Mouse (Mus musculus): ENCODE data around the gene Spock1. TPM values are rescaled to one million over a fixed set of nuclear protein-coding genes. Genes with fewer than 3 reads are reported as not detected.

The Spock1 gene
- polyA plus RNA-seq, 1 experiment from 2014 or later = 2.0 TPM

- ATAC-seq (replicated peaks; ENCODE audit: low FRiP score) = no peak
- no peak overlapping the region for H3K4me2 ChIP-seq
- H3K9ac ChIP-seq = no peak overlapping the region
- no peak overlapping the region for H3K27ac ChIP-seq
- whole genome bisulfite sequencing = 96% methylated on average over 3 of the region's 3 CpGs
- 0 out of 2 replicates have a peak, but pooled peaks cover 2% of the 10 kb centered on the region for H3K4me1 ChIP-seq
- no peaks in the 10 kb centered on the region for H3K9me3 ChIP-seq (replicated peaks)
- H3K27me3 ChIP-seq = no peaks in the 10 kb centered on the region
- no peaks in the 10 kb centered on the region for H3K36me3 ChIP-seq
- H3K4me3 ChIP-seq (replicated peaks) = no peak overlapping the region
These were observed 51.1 kb downstream of the Spock1 start for GRCm38 (mm10) chr13:57857016-57857415.

DNA sequence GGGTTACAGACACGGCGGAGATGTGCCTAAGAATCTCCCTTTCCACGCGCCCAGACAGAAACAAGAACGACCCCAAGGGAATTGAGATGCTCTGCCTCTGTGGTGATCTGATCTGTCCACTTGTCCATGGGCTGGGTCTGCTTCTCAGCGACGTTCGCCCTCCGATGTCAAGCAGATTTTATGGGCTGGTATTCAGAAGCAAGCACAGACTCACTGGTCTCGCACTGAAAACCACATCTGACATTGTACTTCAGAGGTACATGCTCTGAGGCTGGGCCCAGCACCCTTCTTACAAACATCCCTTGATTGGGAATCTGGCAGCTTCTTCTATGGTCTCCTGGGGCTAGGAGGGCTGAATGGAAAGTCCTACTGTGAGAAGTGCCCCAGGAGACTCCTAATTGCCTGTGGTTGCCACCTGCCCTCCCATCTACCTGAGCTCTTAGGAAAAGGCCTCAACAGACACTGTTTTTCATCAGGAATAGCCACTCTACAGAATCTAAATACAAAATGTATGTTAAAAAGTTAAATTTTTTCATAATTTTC, 51.8 kb downstream of the Spock1 start:
- WGBS = 74% methylated on average over 10 of the region's 10 CpGs
- H3K9ac ChIP-seq = no peak overlapping the region
- H3K4me1 ChIP-seq = 0 out of 2 replicates have a peak, but pooled peaks cover 2% of the 10 kb centered on the region
- H3K27me3 ChIP-seq = no peaks in the 10 kb centered on the region
- no peak for ATAC-seq (replicated peaks; ENCODE audit: low FRiP score)
- H3K27ac ChIP-seq = no peak overlapping the region
- H3K4me2 ChIP-seq = no peak overlapping the region
- no peak overlapping the region for H3K4me3 ChIP-seq (replicated peaks)
- H3K9me3 ChIP-seq (replicated peaks) = no peaks in the 10 kb centered on the region
- H3K36me3 ChIP-seq = no peaks in the 10 kb centered on the region

GRCm38 (mm10) chr13:57855766-57856165, 52.4 kb downstream of the Spock1 start:
- Histone ChIP-seq H3K9me3 (replicated peaks) (no peaks in the 10 kb centered on the region), H3K9ac (no peak overlapping the region), H3K4me2 (no peak overlapping the region), H3K4me3 (replicated peaks) (no peak overlapping the region), H3K27ac (no peak overlapping the region), H3K36me3 (no peaks in the 10 kb centered on the region), H3K4me1 (0 out of 2 replicates have a peak, but pooled peaks cover 2% of the 10 kb centered on the region), H3K27me3 (no peaks in the 10 kb centered on the region)
- no peak for ATAC-seq (replicated peaks; ENCODE audit: low FRiP score)
- 63% methylated on average over 4 of the region's 4 CpGs for WGBS

DNA sequence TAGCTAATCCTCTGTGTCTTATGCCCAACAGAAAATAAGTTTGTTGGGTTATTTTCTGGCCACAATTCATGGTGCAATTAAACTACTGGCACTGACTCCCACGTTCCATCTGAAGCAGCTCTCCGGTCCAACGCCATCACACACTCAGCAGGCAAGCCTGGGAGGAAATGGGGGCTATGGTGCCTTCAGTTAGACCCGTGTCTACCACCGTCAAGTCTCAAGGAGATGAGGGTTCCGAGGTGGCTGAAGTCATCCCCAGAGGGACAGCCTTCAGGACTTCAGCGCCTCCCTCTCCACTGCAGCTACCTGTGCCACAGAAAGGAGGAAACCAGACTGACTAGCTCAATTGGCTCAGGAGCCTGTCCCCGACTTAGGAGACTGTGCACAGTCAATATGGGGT, 53.7 kb downstream of the Spock1 start:
- Histone ChIP-seq H3K36me3 (no peaks in the 10 kb centered on the region), H3K4me3 (replicated peaks) (no peak overlapping the region), H3K9ac (no peak overlapping the region), H3K4me2 (no peak overlapping the region), H3K27ac (no peak overlapping the region), H3K4me1 (0 out of 2 replicates have a peak, but pooled peaks cover 2% of the 10 kb centered on the region), H3K27me3 (no peaks in the 10 kb centered on the region), H3K9me3 (replicated peaks) (no peaks in the 10 kb centered on the region)
- 59% methylated on average over 8 of the region's 8 CpGs for WGBS
- no peak for ATAC-seq (replicated peaks; ENCODE audit: low FRiP score)

- WGBS = 65% methylated on average over 1 of the region's 1 CpGs
- H3K27ac ChIP-seq = no peak overlapping the region
- H3K9me3 ChIP-seq (replicated peaks) = no peaks in the 10 kb centered on the region
- H3K9ac ChIP-seq = no peak overlapping the region
- ATAC-seq (replicated peaks; ENCODE audit: low FRiP score) = no peak
- H3K4me1 ChIP-seq = 0 out of 2 replicates have a peak, but pooled peaks cover 2% of the 10 kb centered on the region
- no peak overlapping the region for H3K4me3 ChIP-seq (replicated peaks)
- H3K36me3 ChIP-seq = no peaks in the 10 kb centered on the region
- no peaks in the 10 kb centered on the region for H3K27me3 ChIP-seq
- H3K4me2 ChIP-seq = no peak overlapping the region
These were observed 54.5 kb downstream of the Spock1 start for GRCm38 (mm10) chr13:57853621-57854020.

- Histone ChIP-seq H3K27me3 (no peaks in the 10 kb centered on the region), H3K27ac (no peak overlapping the region), H3K4me3 (replicated peaks) (no peak overlapping the region), H3K4me2 (no peak overlapping the region), H3K9me3 (replicated peaks) (no peaks in the 10 kb centered on the region), H3K9ac (no peak overlapping the region), H3K36me3 (no peaks in the 10 kb centered on the region), H3K4me1 (0 out of 2 replicates have a peak, but pooled peaks cover 2% of the 10 kb centered on the region)
- 88% methylated on average over 10 of the region's 10 CpGs for WGBS
- ATAC-seq (replicated peaks; ENCODE audit: low FRiP score) = no peak
These were observed 55.0 kb downstream of the Spock1 start for GRCm38 (mm10) chr13:57853156-57853555.

DNA sequence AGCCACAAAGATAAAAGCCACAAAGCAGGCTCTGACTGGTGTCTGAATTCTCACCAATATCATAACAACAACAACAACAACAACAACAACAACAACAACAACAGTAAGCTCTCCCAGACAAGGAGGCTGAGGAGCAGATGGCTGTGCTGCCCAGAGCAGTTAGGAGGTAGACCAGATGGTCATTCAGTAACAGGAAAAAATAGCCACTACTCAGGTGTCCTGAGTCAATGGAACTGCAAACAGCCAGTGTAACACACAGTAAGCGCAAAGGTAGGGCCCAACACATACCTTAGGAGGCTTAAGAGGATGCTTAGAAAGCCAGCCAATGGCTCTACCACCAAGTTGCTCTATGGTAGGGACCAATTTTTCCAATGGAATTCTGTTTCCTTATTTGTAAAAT, 59.2 kb downstream of the Spock1 start:
- Histone ChIP-seq H3K27me3 (no peaks in the 10 kb centered on the region), H3K36me3 (no peaks in the 10 kb centered on the region), H3K4me3 (replicated peaks) (no peak overlapping the region), H3K4me2 (no peak overlapping the region), H3K27ac (no peak overlapping the region), H3K9ac (no peak overlapping the region), H3K9me3 (replicated peaks) (no peaks in the 10 kb centered on the region), H3K4me1 (0 out of 2 replicates have a peak, but pooled peaks cover 2% of the 10 kb centered on the region)
- 97% methylated on average over 1 of the region's 1 CpGs for WGBS
- no peak for ATAC-seq (replicated peaks; ENCODE audit: low FRiP score)

- Histone ChIP-seq H3K9ac (no peak overlapping the region), H3K27me3 (no peaks in the 10 kb centered on the region), H3K36me3 (no peaks in the 10 kb centered on the region), H3K9me3 (replicated peaks) (no peaks in the 10 kb centered on the region), H3K4me2 (no peak overlapping the region), H3K4me3 (replicated peaks) (no peak overlapping the region), H3K27ac (no peak overlapping the region), H3K4me1 (no peaks in the 10 kb centered on the region)
- 92% methylated on average over 4 of the region's 4 CpGs for WGBS
- ATAC-seq (replicated peaks; ENCODE audit: low FRiP score) = no peak
These were observed 61.0 kb downstream of the Spock1 start for GRCm38 (mm10) chr13:57847101-57847500.

DNA sequence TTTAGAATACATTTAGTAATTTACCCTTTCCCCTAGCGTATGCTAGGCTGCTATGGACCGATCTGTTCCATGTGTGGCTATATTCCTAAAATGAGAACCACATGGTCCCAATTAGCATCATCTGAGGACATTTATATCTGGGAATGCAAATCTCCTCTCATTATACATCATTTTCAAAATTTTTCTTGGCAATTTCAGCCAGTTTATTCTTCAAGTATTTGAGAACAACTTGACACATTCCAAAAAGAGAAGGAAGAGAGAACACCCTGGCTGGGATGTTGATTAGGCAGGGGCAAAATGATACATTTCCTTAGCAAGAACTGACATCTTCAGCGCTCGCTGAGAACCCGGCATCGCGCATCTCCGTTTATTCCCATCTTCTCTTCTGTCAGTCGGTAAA, 61.7 kb downstream of the Spock1 start:
- Histone ChIP-seq H3K36me3 (no peaks in the 10 kb centered on the region), H3K27me3 (no peaks in the 10 kb centered on the region), H3K27ac (no peak overlapping the region), H3K4me3 (replicated peaks) (no peak overlapping the region), H3K4me2 (no peak overlapping the region), H3K9ac (no peak overlapping the region), H3K4me1 (no peaks in the 10 kb centered on the region), H3K9me3 (replicated peaks) (no peaks in the 10 kb centered on the region)
- no peak for ATAC-seq (replicated peaks; ENCODE audit: low FRiP score)
- WGBS = 91% methylated on average over 9 of the region's 9 CpGs

GRCm38 (mm10) chr13:57841141-57841848, 66.8 kb downstream of the Spock1 start:
- Histone ChIP-seq H3K4me1 (no peaks in the 10 kb centered on the region), H3K9me3 (replicated peaks) (no peaks in the 10 kb centered on the region), H3K36me3 (no peaks in the 10 kb centered on the region), H3K27me3 (no peaks in the 10 kb centered on the region), H3K27ac (no peak overlapping the region), H3K4me2 (no peak overlapping the region), H3K4me3 (replicated peaks) (no peak overlapping the region), H3K9ac (no peak overlapping the region)
- 97% methylated on average over 5 of the region's 5 CpGs for WGBS
- ATAC-seq (replicated peaks; ENCODE audit: low FRiP score) = no peak

GRCm38 (mm10) chr13:57837691-57838437, 70.3 kb downstream of the Spock1 start:
- no peak overlapping the region for H3K9ac ChIP-seq
- H3K4me1 ChIP-seq = no peaks in the 10 kb centered on the region
- no peaks in the 10 kb centered on the region for H3K27me3 ChIP-seq
- no peak overlapping the region for H3K4me2 ChIP-seq
- no peaks in the 10 kb centered on the region for H3K36me3 ChIP-seq
- no peak for ATAC-seq (replicated peaks; ENCODE audit: low FRiP score)
- WGBS = 75% methylated on average over 5 of the region's 5 CpGs
- H3K4me3 ChIP-seq (replicated peaks) = no peak overlapping the region
- H3K27ac ChIP-seq = no peak overlapping the region
- H3K9me3 ChIP-seq (replicated peaks) = no peaks in the 10 kb centered on the region

All from kidney, embryonic 15.5 days (tissue).